Mouse (Mus musculus) kidney, postnatal 25 days (tissue): ENCODE measurements around the gene Ada.
A peak's percentile ranks its signal among the peaks of the same experiment; 100 is the strongest.

Experiments
- DNase-seq, 2 experiments: peaks; one replicate each; pipeline ENCODE4 v3.0.0; 2021; ENCODE audit warnings: mixed read lengths in 2 of 2

Ada gene

DNA sequence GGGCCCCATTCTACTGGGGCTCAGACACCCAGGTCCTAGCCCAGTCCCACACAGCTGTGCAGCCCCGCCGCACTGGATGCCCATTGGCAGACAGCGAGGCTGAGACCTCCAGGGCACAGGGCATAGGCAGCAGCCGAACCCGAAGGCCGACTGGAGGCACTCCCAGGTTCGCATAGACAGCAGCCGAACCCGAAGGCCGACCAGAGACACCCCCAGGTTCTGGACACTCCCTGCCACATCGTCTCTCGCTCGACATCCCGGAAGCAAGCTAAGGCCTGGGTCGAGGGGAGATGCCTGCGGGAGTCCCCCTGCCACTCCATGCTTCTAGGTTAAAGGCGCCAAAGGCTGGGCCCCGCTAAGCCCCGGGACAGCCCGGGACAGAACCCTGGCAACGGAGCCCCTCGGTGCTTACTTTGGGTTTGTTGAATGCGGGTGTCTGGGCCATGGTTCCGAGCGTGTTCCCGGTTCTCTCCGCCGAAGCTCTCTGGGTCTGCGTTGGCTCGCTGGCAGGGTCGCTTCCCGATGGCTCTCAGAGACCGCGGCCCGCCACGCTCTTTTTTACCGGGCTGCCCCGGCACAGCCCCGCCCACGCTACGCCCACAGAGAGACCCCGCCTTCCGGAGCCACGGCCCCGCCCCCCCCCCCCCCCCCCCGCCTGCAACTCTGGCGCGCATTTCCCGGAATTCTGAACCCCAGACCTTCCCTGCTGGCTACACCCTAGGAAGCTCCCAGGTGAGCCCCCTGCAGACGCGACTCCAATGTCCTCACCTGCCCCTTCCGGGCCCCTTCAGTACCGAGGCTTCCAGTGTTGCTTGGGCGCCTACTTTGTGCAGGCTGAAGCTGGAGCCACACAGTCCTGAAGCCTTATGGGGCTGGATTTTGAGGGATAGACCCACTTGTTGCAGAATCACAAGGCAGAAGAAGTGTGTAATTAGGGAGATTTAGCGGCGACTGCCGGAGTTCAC lies at the start of gene Ada:
Gene Ada (minus strand): TSS at position 593 of the 965 bp plus-strand sequence.
- DNase-seq = peak; percentile 80 to 82

DNA sequence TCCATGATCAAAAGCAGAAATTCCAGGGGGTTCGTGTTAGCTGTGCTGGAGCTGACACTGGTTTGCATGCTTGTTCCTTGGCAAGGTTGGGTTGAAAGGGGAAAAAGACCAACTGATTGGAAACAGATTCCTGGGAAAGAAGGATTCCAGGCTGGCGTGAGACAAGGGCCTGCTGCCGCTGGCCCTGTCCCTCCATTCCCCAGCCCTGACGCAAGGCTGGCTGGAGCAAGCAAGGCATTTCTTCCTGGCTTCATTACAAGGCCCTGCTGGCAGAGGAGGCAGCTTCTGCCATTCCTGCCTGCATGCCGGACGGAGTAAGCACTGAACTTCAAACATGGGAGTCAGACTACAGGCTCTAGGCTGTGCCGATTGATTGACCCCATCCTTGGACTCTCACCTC lies 48.4 kb upstream of the Ada start:
- DNase-seq = no peak

DNA sequence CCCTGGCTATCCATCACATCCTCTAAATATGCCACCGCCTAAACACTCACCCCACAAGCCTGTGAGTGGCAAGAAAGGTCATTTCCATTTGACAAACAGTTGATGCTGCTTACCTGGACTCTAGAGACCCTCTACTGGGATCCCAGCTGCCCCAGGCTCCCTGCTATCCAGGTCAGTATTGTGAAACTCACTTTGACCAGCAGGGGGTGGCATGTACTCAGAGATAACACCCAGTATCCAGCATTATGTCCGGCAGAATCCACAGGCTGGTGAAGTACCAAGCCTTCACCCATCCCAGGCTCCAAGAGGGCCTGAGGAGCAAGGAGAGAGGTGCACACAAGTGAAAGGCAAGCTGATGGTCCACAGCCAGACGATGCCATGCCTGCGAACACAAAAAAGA lies 38.4 kb upstream of the Ada start:
- DNase-seq = peak; percentile 65 to 81

GRCm38 (mm10) chr2:163787709-163788108 lies 37.7 kb upstream of the Ada start:
- DNase-seq = peak; percentile 50 to 63

DNA sequence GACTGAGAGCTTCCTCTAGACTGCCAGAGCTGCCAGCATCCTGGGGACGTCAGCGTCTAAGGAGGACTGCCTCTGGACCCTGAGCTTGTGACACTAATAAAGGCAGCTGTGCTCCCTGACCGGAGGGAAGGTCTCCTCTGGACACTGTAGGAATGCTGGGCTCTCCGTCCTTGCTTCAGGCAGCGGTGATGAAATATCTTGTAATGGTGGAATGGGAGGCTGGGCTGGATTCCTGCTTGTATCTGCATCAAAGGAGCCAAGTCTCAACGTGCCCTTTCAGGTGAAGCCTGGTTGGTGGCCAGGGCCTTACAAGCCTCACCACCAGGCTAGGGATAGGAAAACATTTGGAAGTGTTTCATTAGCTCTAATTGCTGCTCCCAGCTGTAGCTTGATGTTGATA lies 37.0 kb upstream of the Ada start:
- no peak for DNase-seq

DNA sequence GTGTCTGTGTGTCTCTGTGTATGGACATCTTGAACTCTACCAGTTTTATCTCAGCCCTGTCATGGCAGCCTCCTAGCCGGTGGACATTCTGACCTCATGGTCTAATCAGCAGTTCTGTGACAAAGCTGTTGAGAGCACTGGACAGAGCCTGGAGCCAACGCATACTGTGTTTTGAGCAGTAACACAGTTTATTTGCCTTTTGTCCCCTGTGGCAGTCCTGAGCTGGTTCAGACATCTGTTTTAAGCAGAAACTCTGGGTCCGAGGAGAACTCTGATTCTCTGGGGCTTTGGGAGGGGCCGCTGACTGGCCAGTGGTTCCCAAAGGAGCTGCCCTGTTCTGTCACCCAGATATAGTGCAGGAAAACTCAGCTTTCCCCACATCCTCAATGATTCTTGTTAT lies 33.9 kb upstream of the Ada start:
- peak in 1 of 2 experiments; percentile 18 for DNase-seq

- DNase-seq = no peak
Measured at GRCm38 (mm10) chr2:163783368-163783767, 33.3 kb upstream of the Ada start.

GRCm38 (mm10) chr2:163778896-163779295 lies 28.9 kb upstream of the Ada start:
- peak in 1 of 2 experiments; percentile 8 for DNase-seq

- DNase-seq = peak in 1 of 2 experiments; percentile 7
Measured at GRCm38 (mm10) chr2:163777061-163777460, 27.0 kb upstream of the Ada start.

GRCm38 (mm10) chr2:163776661-163777060 lies 26.6 kb upstream of the Ada start:
- peak in 1 of 2 experiments; percentile 21 for DNase-seq

DNA sequence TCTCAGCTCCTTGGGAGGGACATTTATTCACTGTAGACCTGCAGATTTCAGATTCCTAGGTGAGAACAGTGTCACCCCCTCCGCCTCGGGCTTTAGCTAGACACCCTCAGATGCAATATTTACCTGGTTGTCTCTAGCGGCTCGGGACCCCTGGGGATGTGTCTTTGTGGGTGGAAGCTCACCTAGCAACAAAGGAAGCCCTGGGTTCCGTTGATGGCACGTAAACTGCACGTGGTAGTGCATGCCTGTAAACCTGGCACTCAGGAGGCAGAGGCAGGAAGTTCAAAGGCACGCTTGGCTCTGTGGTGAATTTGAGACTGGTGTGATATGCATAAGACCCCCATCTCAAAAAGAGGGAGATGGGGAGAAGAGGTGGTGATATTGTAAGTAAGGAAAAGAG lies 20.7 kb upstream of the Ada start:
- DNase-seq = peak in 1 of 2 experiments; percentile 12

DNA sequence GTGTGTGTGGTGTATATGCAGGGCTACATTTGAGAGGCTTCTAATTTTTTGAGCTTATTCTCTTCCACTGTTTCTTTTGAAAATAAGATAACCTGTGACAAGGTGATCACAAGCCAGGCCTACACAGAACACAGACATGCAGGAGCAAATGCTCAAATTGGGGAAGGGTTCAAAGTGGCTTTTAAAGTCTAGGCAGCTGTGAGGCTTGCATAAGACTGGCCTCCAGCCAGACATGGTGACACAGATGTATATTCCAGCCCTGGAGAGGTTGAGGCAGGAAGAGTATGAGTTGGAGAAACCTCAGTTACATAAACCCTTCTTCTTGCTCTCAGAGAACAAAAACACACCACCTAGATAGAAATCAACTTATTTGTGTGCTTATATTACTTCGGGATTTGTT lies 16.9 kb upstream of the Ada start:
- no peak for DNase-seq

DNA sequence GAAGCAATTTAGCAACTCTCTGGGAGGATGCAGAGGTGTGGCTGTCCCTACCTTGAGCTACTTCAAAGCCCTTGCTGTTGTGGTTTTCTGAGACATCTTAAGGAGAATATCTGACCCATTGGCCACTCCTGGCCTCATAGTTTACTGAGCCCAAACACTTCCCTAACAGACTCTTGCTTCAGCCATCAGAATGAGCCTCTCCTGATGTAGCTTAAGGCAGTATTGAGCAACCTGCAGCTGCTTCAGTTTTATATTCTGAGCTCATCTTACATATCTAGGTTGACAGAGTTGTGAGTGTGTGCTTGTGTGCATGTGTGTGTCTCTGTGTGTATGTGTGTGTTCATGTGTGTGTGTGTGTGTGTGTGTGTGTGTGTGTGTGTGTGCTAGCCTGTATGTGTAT lies 16.2 kb upstream of the Ada start:
- DNase-seq = no peak

DNA sequence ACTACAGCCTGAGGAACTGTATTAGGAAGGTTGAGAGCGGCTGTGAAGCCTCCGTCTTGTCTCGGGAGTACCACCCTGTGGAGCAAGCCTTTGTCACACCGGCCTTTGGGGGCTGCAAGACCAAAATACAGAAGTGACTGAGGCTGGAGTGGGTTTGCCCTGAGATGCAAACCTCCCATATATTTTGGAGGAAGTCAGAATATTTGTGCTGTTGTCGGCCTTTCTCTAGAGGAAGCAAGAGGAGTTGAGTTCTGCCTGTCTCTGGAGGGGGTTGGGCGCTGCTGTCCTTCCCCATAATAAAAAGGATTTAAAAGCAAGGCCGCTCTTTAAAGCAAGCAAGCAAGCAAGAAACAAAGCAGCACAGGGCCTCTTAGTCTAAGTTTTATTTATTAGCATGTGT lies 11.4 kb upstream of the Ada start:
- peak in 1 of 2 experiments; percentile 24 for DNase-seq

DNA sequence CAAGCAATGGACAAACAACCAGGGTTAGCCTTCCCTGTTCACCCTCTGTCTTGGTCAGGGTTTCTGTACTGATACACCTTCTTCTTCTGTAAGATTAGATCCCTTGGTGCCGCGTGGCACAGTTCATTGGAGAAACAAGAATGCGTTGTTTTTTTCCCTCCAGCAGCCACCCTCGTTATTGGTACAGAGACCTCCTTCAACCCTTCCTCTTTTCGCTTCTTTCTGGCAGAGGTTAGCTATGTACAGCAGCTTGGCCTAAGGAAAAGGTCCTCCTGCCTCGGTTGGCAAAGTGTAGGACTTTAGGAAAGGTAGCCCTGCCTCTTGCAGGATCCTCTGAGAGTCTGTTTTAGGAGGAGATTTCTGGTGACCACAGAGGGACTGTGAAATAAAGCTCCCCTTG lies 10.6 kb upstream of the Ada start:
- no peak for DNase-seq

GRCm38 (mm10) chr2:163758146-163758545 lies 8.1 kb upstream of the Ada start:
- no peak for DNase-seq

GRCm38 (mm10) chr2:163756723-163757122 lies 6.7 kb upstream of the Ada start:
- peak; percentile 60 to 66 for DNase-seq

- no peak for DNase-seq
Measured at GRCm38 (mm10) chr2:163754228-163754627, 4.2 kb upstream of the Ada start.

GRCm38 (mm10) chr2:163744801-163745570 lies 5.1 kb downstream of the Ada start:
- DNase-seq = no peak

GRCm38 (mm10) chr2:163743357-163743756 lies 6.7 kb downstream of the Ada start:
- peak; percentile 15 to 61 for DNase-seq

- no peak for DNase-seq
Measured at GRCm38 (mm10) chr2:163742656-163743055, 7.4 kb downstream of the Ada start.

DNA sequence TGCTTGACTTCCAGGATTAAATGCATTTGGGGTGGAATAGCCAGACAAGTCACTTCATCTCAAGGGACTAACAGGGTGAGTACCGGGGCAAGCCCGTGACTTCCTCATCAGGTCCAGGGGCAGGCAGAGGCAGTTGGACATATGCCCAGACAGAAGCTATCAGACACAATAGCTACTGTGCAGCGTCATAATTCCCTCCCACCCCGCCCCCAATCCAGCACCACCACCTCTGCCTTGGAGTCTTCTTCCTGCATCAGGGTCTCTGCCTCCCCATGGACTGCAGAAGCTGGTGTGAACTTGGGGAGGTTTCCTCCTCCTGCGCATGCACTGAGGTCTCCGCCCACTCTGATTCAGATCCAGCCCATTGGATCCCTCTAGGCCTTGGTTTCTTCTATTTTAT lies 14.1 kb downstream of the Ada start:
- peak; percentile 75 to 88 for DNase-seq

GRCm38 (mm10) chr2:163735163-163735562 lies 14.9 kb downstream of the Ada start:
- DNase-seq = no peak

GRCm38 (mm10) chr2:163732021-163732420 lies 18.0 kb downstream of the Ada start:
- peak; percentile 20 to 57 for DNase-seq
